Mouse (Mus musculus): ENCODE results near the gene Ppp1r2. TPM values are rescaled to one million over a fixed set of nuclear protein-coding genes. Genes with fewer than 3 reads are reported as not detected.

The Ppp1r2 gene
- total RNA-seq, 2 experiments from 2014 or later = 70.6 to 78.2 TPM

Small RNAs within 50 kb of the gene (microRNA-seq; reads per million reads assigned to microRNA genes)
- 0 reads per million in 2 experiments for gene Gm27415

Other genes with a start within 250 kb of the Ppp1r2 start
- 10 to 100 TPM; 20.4 to 21.3 TPM for gene Xxylt1, start 193.8 kb downstream of the Ppp1r2 start, total RNA-seq (2021)
- 10 to 100 TPM; 90.5 to 99.9 TPM for gene Acap2, start 74.0 kb downstream of the Ppp1r2 start, total RNA-seq (2021)
- 10 to 100 TPM; 61.1 to 71.1 TPM for gene Apod, start 39.5 kb upstream of the Ppp1r2 start, total RNA-seq (2021)
- gene Bdh1, start 147.0 kb upstream of the Ppp1r2 start, total RNA-seq (2021) = 100 to 1,000 TPM; 233 to 253 TPM

All from left cerebral cortex, postnatal 14 days (tissue).